In genomic region chr13:52125037-52125436, GRCm38 (mm10) we compare ENCODE assay signal across 14 mouse cellular contexts.
"Had no signal": no experiment of that assay in that cellular context is flagged by ENCODE, and none has a peak within 500 bp of the region (broad histone marks: within the 10 kb centered on the region; RNA-seq: fewer than 3 reads in every experiment).

No protein-coding gene starts in this region.

- DNase-seq: kidney, adult 18-20 months; kidney, postnatal 10 days; kidney, postnatal 4 days; layer of hippocampus, adult 9-11 months; lung, embryonic 14.5 days; lung, postnatal 10 days; lung, postnatal 4 days; midbrain, embryonic 14.5 days; thymus, postnatal 4 days had no signal

- H3K27me3 ChIP-seq: limb, embryonic 15.5 days; liver, embryonic 15.5 days; neural tube, embryonic 12.5 days had no signal

- H3K4me2 ChIP-seq: limb, embryonic 15.5 days; liver, embryonic 15.5 days; lung, embryonic 14.5 days; neural tube, embryonic 12.5 days had no signal

- H3K4me3 ChIP-seq: limb, embryonic 15.5 days; liver, embryonic 15.5 days; midbrain, embryonic 10.5 days; neural tube, embryonic 12.5 days had no signal

- H3K27ac ChIP-seq: limb, embryonic 15.5 days; liver, embryonic 15.5 days; midbrain, embryonic 10.5 days; neural tube, embryonic 12.5 days; stomach, postnatal 0 days had no signal

- H3K36me3 ChIP-seq: limb, embryonic 15.5 days; liver, embryonic 15.5 days; midbrain, embryonic 10.5 days; neural tube, embryonic 12.5 days had no signal
